Mouse (Mus musculus) ovary, adult 18-20 months (tissue): ENCODE results near the gene Gm49380.

Source experiments
- DNase-seq: peaks from one replicate; pipeline ENCODE4 v3.0.0; 2022; ENCODE audit warnings: low spot score, mixed read lengths

The Gm49380 gene

DNA sequence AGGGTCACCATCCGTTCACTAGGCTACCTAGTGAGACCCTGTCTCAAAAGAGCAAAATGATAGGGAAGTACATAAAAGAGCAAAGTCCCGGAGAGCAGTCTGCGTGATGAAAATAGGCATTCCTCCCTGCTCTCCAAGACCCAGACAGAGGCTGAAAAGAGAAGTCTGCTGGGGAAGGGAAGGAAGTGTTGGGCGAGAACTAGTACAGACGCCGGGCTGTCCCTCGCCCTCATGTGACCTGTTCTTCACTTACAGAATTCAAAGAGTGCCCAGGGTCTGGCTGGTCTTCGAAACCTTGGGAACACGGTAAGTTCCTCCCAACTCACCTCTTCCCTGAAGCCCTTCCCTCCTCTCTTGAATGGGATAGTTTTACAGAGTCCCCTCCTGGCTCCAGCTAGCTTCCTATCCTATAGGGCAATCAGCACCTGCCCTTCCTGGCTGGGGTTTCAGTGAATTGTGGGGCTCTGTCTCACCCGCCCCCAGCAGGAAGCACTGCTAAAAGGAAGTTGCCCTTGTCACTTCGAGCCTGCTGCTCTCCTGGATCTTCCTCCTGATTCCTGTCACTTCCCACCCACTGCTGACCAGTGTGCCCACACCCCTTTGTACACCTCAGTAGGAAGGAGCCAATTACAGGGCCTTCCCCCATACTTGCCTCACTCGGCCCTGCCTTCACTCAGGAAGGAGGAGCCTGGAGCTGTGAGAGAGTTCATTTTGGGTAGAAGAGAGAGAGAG, 24.3 kb downstream of the Gm49380 start:
- no peak for DNase-seq

DNA sequence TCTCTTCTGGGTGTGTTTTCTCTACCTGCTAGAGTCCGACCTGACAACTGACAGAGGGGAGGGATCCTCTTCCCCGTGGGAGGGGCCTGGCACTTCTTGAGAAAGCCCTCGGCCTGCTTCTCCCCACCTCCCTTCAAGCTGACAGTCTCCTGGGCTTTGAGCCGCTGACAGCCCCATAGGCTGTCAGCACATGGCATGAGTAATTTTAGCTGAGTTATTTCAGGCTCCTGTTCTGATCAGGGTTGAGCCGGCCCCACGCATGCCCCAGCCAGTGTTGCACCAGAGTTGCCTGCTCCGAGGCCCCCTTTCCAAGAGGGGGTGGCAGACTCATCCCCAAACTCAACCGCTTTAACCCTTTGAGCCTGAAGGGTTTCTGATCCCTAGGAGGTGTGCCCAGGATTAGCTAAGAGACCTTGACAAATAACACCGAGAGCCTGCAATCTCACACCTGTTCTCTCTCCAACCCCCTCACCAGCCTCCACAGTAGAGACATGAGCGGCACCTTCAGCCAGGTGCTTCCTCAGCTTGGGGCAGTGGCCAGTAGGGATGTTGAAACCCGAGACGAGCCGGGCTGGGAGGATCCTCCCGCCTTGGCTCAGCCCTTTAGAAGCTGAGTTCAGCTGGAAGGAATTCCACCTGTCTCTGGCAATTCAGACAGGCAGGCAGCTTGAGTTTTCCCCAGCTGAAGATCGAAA, 25.4 kb downstream of the Gm49380 start:
- no peak for DNase-seq

DNA sequence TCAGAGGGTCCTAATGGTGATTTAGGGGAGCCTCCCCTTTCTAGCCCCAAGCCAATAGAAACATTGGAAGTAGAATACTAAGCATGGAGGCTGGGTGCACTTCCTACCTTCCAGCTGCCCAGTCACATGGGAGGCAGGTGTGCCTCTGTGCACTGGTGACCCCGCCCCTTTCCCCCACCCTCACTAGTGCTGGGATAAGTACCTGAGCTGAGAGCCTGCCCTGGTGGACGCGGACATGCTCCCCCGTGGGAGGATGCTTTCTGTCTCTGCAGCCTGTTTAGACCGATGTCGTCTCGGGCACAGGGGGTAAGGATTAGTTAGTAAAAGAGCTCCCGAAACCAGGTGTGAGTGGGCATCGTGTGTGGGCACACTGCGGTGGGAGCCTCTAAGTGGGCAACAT, 26.3 kb downstream of the Gm49380 start:
- DNase-seq, result no peak

DNA sequence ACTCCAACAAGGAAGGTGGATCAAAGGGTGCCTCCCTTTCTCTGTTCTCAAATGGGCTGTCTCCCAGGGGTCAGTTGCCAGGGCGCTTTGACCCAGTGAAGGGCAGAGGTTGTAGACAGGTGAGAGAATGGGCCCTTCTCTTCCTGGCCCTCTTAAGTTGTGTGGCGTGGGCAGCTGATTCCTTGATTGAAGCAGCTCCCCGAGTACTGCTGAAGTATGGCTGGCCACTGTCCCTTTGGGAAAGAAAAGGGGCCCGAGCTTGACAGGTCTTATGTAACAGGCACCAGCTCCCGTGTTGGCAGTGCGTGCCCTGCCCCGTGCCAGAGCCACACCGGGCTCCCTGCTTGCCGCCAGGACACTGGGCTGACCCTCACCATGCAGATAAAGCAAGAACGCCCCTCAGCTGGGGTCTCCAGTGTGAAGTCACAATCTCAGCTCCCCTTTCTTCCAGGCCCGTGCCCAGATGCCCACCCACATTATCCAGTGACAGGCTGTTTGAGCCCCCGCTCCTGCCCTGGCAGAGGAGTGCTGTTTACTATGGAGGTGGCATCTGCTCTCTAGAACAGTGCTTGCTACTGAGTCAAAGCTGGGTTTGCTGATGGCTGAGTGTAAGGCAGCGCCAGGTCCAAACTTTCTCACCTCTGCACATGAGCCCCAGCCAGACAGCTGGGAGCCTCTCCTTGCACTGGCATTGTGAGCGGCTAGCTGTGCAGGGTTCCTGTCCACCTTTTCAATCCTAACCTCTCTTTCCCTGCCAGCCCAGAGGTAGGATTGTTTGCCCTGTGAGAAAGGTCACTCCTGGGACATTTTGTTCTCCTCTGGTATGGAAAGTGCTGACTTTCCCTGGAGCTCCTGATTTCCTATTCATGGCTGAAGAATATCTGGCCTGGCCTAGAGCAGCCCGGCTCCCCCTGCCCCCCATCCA, 27.3 kb downstream of the Gm49380 start:
- no peak for DNase-seq

DNA sequence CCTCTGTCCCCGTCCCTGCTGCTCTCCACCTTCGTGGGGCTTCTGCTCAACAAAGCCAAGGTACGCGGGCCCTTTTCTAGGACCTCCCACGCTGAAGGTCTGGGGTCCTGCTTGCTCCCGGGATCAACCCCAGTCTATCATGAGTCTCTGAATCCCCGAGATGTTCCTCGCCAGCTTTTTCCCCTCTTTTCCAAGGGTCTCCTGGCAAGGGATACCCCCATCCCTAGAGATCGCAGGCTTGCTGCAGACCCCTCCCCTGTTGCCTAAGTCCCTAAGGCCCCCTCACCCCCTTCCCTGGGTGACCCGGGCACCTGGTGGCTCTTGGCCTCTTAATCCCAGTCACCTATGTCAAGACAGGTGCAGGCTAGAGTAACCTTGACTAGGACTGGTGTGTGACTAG, 28.0 kb downstream of the Gm49380 start:
- no peak for DNase-seq

DNA sequence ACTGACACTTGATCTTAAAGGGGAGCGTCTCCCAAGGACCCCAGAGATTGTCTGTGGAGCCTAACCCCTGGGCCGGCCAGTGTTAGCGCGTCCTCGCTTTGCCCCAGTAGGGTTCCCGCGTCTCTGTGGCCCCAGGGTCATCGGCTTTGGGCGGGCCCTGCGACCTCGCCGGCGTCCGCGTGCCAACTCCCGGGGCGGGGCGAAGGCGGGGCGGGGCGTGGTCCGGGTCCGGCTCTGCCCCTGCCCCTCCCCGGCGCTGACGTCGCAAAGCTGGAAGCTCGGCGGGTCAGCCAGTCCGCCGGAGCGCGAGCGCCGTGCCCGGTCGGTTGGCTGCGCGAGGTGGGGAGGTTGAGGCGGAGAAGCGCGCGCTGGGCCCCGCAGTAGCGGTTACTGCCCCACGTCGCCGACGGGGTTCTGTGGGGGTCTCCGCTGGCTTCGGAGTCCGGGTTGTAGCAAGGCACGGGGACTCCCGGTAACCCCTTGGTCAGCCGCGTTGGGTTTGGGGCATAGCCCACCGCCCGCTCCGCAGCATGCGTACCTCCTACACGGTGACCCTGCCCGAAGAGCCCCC, 28.6 kb downstream of the Gm49380 start:
- peak; percentile 91 for DNase-seq

DNA sequence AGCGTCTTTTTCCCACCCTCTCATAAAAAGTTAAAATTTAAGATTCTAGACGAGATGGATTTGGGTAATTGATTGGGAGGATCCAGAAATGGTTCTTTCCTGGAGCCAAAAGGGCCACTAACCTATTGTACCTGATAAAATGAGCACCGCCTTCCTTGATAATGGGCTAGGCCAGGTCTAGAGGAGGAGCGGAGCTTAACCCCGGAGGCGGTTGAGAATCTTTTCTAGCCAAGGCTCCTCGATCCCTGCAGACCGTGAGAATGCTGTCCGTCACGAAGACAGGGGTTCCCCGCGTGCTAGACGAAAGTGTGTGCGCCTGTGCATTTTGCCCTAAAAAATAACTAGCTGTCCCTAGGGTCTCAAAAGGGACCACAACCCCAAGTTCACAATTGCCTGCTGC, 29.1 kb downstream of the Gm49380 start:
- DNase-seq, result no peak

DNA sequence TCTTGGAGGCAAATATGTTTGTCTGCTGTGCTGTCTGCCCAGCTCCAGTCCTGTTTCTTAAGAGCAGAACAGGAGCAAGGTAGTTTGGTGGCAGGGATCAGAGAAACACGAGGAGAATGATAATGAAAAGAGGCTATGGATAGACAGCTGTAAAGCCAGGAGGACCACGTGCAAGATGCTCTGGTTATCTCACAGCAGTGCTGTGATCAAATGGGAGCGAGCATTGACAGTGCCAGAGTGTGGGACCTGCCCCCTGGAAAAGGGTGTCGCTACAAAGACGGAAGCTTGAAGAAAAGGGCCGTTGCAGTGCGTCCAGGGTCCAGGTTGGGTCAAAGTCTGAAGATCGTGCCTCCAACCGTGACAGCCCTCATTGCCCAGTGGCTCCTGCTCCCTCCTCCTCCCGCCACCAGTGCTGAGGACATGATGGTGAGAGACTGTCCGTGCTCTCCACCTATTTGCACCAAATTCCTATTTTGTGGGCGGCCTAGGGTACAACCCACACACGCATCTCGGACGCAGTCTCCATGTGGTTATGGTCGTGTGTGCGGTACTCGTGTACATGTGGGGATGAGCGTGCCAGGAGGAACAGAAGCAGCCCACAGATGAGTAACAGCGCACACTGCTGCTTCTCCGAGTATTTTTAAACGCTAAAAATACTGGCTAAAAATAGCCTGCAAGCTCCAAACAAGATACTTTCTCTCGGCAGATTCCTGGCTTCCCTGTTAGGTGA, 29.7 kb downstream of the Gm49380 start:
- no peak for DNase-seq

DNA sequence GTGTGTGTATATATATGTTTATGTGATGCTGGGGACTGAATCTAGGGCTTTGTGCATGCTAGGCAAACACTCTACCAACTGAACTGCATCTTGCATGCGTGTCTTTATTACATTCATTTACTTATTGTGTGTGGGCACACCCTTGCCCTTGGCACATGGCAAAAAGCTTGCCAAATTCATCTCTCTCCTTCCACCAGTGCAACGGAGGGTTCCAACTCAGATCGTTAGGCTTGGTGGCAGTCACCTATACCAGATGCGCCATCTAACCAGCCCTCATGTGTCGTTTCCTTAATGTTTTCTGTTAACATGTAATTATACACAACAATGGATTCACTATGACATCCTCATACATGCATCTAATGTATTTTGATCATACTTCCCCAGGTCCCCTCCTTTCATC, 31.0 kb downstream of the Gm49380 start:
- DNase-seq, result no peak

DNA sequence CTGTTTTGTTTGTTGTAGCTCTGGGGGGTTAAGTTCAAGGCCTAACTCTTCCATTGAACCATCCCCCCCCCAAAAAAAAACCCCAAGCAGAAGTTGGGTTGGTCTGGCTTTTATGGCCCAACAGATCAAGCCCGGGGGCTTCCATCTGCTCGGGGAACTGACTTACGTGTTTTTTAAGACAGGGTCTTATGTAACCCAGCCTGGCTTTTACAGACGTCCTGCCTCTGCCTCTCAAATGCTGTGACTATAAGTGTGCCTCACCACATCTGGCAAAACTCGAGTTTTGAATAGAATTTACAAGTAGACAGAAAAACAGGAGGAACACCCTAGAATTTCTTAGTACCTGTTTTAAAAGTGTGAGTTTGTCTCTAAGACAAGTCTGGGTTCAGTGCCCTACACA, 31.7 kb downstream of the Gm49380 start:
- no peak for DNase-seq

DNA sequence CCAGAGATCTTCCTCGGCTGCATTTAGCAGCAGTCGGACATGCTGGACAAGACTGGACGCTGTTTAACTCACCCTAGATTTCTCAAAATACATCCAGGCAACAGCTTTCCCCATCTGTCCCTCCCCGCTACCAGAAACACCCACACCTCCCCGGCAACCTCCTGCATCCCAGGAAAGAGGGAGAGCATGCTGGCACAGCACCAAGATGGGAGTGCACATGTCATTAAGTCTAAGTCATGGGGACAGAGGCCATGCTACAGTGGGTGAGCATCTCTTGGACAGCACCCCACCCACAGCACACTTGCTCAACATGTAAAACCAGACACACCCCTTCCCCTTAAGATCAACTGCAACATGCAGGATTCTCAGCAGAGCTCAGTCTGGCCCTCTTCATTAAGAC, 32.3 kb downstream of the Gm49380 start:
- no peak for DNase-seq

DNA sequence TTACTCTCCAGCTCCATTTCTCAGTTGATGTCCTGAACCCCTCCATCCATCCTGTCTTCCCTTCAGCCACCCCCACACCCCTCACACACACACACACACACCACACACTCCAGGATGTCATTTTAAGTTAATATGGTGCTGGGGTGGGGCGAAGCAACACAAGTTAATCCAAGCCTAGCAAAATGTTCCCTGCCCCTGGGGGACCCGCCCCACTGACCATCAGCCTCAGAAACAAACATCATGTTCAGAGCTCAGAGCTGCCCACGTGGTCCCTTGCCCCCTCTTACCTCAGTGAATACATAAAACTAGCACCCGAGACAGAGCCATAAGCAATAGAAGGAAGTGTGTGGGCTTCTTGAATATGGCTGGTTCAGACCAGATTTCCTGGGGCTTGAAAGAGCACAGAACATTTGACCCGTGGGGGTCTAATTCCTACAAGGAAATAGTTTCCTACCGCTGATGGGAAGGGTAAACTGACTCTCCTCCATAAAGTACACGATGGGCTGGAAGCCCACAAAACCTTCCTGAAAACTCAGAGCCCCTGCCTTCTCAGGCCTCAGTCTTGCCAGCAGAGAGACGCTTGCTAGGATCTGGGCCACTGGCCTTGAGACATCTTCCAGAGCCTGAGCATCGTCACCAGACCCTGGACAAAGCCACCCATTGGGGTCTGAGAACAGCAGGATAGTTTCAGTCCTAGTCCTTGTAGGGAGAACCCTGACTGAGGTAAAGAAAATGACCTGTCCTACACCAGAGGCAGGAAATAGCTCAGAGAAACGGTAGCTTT, 33.1 kb downstream of the Gm49380 start:
- DNase-seq, result no peak

DNA sequence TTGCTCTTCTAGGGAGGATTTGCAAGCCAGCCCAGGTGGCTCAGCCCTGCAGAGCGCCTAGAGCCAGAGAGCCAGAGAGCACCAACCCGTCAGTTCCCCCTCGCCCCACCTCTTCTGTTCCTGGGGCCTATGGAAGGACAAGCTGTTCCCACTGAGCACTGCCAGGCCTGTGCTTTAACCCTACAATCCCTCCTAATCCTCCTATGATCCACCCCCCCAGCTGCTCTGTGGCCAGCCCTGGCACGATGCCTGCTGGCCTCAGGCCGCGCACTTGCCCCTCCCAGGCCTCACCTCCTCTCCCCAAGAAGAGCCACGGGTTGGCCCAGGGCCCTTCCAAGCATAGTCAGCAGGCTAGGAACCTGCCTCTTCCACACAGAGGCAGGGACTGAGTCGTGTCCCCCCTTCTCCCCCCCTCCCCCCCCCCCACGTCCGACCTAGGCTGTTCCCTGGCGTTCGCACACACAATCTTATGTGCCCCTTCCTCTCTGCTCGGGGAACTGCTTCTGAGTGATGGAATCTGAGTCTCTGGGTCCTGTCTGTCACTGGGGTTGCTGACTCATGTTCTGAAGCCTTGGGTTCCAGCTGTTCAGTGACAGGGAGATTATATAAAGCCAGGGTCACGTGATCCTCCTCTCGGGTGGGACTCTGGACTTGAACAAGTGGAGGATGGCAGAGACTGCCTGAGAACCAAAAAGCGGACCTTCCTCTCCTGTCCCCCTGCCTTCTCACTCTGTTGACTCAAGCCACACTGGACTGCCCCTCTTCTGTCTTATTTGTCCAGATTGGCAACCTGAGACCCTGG, 34.1 kb downstream of the Gm49380 start:
- DNase-seq, result peak; percentile 88

DNA sequence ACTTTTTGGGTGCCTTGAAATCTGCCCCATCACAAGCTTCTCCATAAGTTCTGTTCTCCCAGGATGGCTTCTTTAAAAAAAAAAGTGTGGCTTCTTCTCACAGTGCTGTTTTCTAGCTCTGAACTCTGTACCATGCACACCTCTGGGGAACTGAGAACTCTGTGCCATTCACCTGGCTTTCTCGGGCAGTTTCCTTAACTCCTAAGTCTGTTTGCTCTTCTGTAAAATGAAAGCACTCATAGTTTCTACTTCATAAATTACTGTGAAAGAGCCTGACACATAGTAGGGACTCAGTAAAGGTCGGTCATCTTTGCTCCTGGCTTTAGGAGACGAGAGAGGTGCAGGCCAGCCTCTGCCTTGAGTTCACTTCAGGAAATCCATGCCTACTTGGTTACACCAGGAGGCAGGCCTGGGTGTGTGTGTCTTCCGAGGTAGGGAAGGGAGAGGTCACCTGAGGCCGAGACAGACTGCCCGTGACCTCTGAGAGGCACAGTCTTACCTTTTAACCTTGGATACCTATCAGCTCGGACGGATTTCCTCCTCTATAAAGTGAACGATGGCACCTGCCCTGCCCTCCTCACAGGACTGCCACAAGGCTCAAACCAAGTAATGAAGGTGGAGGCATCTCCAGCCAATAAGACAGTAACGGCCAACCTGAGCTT, 35.0 kb downstream of the Gm49380 start:
- no peak for DNase-seq

DNA sequence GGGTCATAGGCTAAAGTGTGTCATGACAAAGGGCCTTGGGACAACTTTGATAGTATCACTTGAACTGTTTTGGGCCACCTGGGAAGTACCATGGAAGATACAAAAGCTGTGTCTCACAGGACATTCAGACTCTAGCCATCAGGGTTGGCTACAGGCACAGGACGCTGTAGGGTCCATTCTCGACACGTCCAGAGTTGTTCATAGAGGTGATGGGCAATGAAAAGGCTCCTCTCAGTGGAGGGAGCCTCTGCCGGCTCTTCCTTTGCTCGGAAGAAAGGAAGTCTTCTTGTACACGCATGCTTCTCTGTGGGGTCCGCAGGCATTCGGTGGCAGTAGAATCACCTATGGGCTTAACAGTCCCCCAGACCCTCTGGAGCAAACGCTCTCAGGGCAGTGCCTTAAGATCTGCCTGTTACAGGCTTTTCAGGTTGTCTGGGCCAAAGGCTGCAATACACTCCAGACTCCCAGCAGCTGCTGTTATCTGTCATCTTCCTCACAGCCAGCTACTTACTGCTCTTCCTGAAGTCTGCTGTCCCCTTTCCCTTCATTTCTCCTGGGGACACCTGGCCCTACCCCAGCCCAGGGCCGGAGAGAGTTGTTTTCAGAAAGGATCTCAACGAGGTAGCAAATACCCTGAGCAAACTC, 35.9 kb downstream of the Gm49380 start:
- DNase-seq, result no peak

DNA sequence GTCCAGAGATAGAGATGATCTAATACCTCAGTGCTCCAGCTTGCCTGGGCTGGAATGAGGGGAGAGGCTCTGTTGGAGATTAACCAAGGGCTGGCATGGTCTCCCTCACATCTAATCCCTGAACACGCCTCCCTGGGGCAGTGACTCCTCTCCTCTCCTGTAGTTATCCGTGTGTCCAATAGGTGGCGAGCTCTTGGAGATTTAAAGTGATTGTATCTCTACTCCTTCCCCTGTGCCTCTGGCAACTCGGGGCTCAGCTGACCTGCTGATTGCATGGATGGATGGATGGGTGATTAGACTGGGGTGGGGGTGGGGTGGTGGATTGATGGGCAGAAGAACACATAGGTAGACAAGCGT, 36.6 kb downstream of the Gm49380 start:
- no peak for DNase-seq

DNA sequence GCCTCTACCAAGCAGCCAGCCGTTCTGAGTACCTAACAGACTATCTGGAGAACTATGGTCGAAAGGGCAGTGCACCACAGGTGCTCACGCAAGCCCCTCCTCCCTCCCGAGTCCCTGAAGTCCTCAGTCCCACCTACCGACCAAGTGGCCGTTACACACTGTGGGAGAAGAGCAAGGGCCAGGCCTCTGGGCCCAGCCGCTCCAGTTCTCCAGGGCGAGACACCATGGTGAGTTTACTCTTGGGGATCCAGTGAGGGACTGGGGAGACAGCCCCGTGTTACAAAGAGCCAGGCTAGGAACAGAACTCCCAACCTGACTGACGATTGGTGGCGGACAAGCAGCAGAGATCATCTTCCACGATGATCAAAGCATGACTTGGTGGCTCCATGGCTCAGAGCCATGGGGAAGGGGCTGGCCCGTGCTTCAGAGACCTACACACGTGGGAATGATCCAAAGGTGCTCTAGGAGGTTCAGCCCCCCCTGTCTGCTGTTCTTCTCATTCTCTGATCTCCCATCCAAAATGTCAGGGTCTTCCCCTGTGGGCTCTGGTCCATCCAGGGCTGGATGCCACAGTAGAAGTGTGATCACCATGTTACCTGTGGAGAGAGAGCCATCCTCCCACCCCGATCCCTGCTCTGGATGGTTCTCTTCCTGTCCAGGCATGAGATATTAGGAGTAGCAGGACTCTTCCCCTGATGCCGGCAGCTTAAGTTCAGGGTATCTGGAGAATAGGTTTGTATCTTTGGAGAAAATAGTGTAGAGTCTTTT, 37.1 kb downstream of the Gm49380 start:
- DNase-seq, result no peak

DNA sequence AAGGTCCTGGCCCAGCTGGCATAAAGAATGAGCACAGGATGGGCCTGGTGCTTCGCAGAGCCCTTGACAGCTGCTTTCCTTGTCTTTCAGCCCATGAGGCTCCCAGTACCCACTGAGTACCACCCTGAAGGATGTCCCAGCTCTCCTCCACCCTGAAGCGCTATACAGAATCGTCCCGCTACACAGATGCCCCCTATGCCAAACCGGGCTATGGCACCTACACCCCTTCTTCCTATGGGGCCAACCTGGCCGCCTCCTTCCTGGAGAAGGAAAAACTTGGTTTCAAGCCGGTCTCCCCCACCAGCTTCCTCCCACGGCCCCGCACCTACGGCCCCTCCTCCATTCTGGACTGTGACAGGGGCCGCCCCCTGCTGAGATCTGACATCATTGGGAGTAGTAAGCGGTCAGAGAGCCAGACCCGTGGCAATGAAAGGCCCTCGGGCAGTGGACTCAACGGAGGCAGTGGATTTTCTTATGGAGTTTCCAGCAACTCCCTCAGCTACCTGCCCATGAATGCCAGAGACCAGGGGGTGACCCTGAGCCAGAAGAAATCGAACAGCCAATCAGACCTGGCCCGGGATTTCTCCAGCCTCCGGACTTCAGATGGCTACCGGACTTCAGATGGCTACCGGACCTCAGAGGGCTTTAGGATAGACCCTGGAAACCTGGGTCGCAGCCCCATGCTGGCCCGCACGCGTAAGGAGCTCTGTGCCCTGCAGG, 37.9 kb downstream of the Gm49380 start:
- no peak for DNase-seq
